Mouse (Mus musculus) kidney, adult 2 months (tissue): ENCODE results near the gene Galr2. TPM values are rescaled to one million over a fixed set of nuclear protein-coding genes. Genes with fewer than 3 reads are reported as not detected.

Source experiments
- DNase-seq: peaks from one replicate; pipeline ENCODE4 v3.0.0; 2021
- H3K27ac ChIP-seq: fragments of 200-500 bp; 2 replicates; pipeline ENCODE4 v1.5.1; 2012; ENCODE audit warnings: low read depth, low read length, control low read depth, inconsistent platforms; ENCODE audit not compliant: insufficient read depth
- H3K27me3 ChIP-seq: fragments of 200-500 bp; replicated peaks from 2 replicates; pipeline ENCODE4 v1.6.1; 2012; ENCODE audit warnings: mild to moderate bottlenecking, moderate library complexity, low read length, inconsistent platforms; ENCODE audit not compliant: control insufficient read depth, insufficient read depth
- H3K36me3 ChIP-seq: fragments of 200-500 bp; 2 replicates; pipeline ENCODE4 v1.6.1; 2012; ENCODE audit warnings: mild to moderate bottlenecking, moderate library complexity, low read length, inconsistent platforms; ENCODE audit not compliant: control insufficient read depth, insufficient read depth
- H3K4me1 ChIP-seq: fragments of 200-500 bp; 2 replicates; pipeline ENCODE4 v1.6.1; 2011; ENCODE audit warnings: low read length; ENCODE audit not compliant: control insufficient read depth, insufficient read depth
- H3K4me3 ChIP-seq: fragments of 200-500 bp; 2 replicates; pipeline ENCODE4 v1.5.1; 2011; ENCODE audit warnings: mild to moderate bottlenecking, low read depth, low read length, control low read depth; ENCODE audit not compliant: insufficient read depth
- CTCF ChIP-seq: fragments of 200-500 bp; conservative IDR thresholded peaks from 2 replicates; pipeline ENCODE4 v1.5.1; 2011; ENCODE audit warnings: low read depth, mild to moderate bottlenecking, control low read depth, low read length, moderate library complexity, mixed read lengths; ENCODE audit not compliant: insufficient read depth, insufficient read length
- POLR2A ChIP-seq: fragments of 200-500 bp; IDR thresholded peaks from one replicate; pipeline ENCODE4 v1.6.1; 2011; ENCODE audit warnings: low read depth, low read length, control low read depth
- WGBS: fragments of 180-500 bp; shearing (Covaris S2); methylation state at CpG from one replicate; pipeline ENCODE4 v1.1.7; 2018; 5-methylcytosine and 5-hydroxymethylcytosine counted together
- polyA plus RNA-seq: library from polyadenylated mRNA; depleted of rRNA; stranded (reverse); fragments of >200 nt; gene quantifications from 2 replicates; pipeline ENCODE4 v1.2.3, GENCODE M21; 2012

Galr2 gene
- polyA plus RNA-seq, 1 experiment, result 3.3 TPM

DNA sequence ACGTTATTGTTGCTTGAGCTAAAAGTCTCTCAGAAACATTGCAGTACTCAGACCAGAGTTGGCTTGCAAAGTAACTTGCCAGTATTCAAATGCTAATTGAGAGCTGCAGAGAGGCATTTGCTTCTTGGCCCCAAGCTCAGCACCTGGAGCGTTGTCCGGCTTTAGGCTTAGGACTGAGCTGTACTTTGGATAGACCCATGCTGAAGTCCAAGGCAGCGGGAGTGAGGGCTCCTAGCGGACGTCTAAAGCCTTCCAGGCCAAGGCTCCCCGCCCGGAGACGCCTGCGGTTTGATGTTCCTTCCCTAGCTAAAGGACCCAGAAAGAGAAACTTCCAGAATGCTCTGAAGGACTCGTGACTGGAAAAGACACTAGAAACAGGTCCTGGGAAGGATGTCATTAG lies 1.4 kb downstream of the Galr2 start:
- no peak overlapping the region for H3K27ac ChIP-seq
- H3K4me3 ChIP-seq, result no peak overlapping the region
- H3K4me1 ChIP-seq, result 0 out of 2 replicates have a peak, but pooled peaks cover 3% of the 10 kb centered on the region
- WGBS, result 4% methylated on average over 11 of the region's 11 CpGs
- no peaks in the 10 kb centered on the region for H3K36me3 ChIP-seq
- peak; percentile 53 for DNase-seq
- TF ChIP-seq POLR2A, result no peak
- no peaks in the 10 kb centered on the region; the same call in 1 of the 2 replicates for H3K27me3 ChIP-seq

DNA sequence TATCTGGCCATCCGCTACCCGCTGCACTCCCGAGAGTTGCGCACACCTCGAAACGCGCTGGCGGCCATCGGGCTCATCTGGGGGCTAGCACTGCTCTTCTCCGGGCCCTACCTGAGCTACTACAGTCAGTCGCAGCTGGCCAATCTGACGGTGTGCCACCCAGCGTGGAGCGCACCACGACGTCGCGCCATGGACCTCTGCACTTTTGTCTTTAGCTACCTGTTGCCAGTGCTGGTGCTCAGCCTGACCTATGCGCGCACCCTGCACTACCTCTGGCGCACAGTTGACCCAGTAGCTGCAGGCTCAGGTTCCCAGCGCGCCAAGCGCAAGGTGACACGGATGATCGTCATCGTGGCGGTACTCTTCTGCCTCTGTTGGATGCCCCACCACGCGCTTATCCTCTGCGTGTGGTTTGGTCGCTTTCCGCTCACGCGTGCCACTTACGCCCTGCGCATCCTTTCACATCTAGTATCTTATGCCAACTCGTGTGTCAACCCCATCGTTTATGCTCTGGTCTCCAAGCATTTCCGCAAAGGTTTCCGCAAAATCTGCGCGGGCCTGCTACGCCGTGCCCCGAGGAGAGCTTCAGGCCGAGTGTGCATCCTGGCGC lies 2.3 kb downstream of the Galr2 start:
- Histone ChIP-seq H3K27me3 (no peaks in the 10 kb centered on the region; the same call in 1 of the 2 replicates), H3K4me3 (no peak overlapping the region), H3K27ac (no peak overlapping the region), H3K4me1 (0 out of 2 replicates have a peak, but pooled peaks cover 3% of the 10 kb centered on the region), H3K36me3 (no peaks in the 10 kb centered on the region; the same call in 1 of the 2 replicates)
- no peak for DNase-seq
- TF ChIP-seq CTCF, result no peak
- TF ChIP-seq POLR2A, result no peak
- WGBS, result 7% methylated on average over 48 of the region's 48 CpGs

DNA sequence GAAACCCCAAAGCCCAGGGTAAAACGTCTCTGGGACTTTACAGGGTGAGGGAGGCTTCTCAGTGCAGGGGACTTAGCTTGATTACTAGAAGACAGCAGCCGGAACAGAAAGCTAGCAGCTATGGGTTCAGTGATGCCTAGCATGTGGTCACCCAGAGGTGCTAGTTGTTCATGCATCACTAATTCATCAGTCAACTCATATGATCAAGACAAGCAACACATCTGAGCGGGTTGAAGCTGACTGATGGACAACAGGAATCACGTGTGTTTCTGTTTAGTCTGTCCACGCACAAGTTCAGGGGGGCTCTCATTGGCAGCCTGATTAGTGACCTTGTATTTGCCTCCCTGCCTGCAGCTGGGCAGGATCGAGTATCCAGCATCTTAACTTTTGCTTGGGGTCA lies 3.2 kb downstream of the Galr2 start:
- Histone ChIP-seq H3K27ac (no peak overlapping the region), H3K4me3 (no peak overlapping the region), H3K4me1 (0 out of 2 replicates have a peak, but pooled peaks cover 3% of the 10 kb centered on the region), H3K36me3 (no peaks in the 10 kb centered on the region; the same call in 1 of the 2 replicates), H3K27me3 (no peaks in the 10 kb centered on the region; the same call in 1 of the 2 replicates)
- no peak for DNase-seq
- TF ChIP-seq CTCF (no peak), POLR2A (no peak)
- WGBS, result 18% methylated on average over 6 of the region's 6 CpGs

DNA sequence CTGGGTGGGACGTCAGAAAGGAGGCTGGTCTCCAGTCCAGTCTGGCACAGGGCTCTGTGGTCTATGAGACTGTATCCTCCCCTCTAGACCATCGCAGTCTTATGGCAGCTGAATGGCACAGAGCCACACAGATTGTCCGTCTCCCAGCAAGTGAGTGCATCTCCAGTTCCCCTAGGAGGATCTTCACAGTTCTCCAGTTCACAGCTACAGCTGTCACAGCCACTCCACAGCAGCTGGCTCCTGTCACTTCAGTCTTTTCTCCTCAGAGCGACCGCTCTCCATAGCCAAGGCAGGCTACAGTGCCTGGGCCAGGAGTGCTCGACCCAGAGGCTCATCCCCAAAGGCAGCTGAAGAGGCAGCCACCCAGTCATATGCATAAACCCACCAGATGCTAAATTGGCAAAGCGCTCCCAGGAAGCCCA lies 5.0 kb downstream of the Galr2 start:
- WGBS, result 50% methylated on average over 7 of the region's 7 CpGs
- DNase-seq, result peak; percentile 35
- H3K4me3 ChIP-seq, result no peak overlapping the region
- no peak for TF ChIP-seq CTCF
- TF ChIP-seq POLR2A, result no peak
- H3K27ac ChIP-seq, result no peak overlapping the region
- H3K27me3 ChIP-seq, result no peaks in the 10 kb centered on the region; the same call in 1 of the 2 replicates
- H3K4me1 ChIP-seq, result 0 out of 2 replicates have a peak, but pooled peaks cover 3% of the 10 kb centered on the region
- no peaks in the 10 kb centered on the region; the same call in 1 of the 2 replicates for H3K36me3 ChIP-seq

DNA sequence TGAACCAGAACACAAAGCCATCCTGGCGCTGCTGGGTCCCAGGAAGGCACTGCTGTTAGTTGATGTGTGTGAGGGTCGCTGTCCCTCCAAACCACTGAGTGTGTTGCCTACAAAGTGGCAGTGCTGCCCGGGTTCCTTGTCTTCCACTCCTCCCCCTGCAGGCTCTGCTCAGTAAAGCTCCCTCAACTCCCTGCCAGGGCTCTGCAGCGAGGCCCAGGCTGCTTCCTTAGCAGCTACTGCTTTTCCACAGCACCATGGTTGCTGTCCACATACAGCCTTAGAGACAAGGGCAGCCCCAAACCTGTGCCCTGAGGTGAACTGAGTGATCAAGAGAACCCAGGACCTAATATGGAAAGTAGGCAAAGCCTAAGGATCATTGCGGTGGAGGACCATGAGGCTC lies 6.6 kb downstream of the Galr2 start:
- H3K36me3 ChIP-seq, result no peaks in the 10 kb centered on the region; the same call in 1 of the 2 replicates
- no peak for DNase-seq
- H3K4me3 ChIP-seq, result no peak overlapping the region
- no peak overlapping the region for H3K27ac ChIP-seq
- H3K27me3 ChIP-seq, result no peaks in the 10 kb centered on the region
- TF ChIP-seq CTCF, result no peak
- no peak for TF ChIP-seq POLR2A
- 80% methylated on average over 5 of the region's 5 CpGs for WGBS
- 0 out of 2 replicates have a peak, but pooled peaks cover 3% of the 10 kb centered on the region for H3K4me1 ChIP-seq

DNA sequence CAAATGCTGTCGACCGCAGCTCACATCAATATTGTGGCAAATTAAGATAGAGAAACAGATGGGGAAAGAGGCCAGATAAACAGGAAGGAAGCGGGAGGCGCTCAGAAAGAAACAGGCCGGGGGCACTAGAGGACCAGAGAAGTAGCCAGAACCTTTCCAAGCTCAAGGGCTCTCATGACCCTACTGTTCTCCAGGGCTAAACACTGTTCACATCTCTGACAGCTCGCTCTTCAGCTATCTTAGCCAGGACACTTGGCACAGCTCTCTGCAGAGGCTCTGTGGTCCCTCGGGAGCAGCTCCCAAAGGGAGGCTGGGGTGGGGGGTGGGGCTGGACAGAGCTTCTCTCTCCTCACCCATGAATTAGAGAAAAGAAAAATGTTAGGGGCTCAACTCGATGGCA lies 9.8 kb downstream of the Galr2 start:
- no peaks in the 10 kb centered on the region for H3K27me3 ChIP-seq
- no peak overlapping the region for H3K4me3 ChIP-seq
- WGBS, result 65% methylated on average over 8 of the region's 8 CpGs
- no peak overlapping the region; the same call in 1 of the 2 replicates for H3K27ac ChIP-seq
- no peak for TF ChIP-seq POLR2A
- no peak for TF ChIP-seq CTCF
- no peaks in the 10 kb centered on the region for H3K4me1 ChIP-seq
- DNase-seq, result peak; percentile 44
- no peaks in the 10 kb centered on the region; the same call in 1 of the 2 replicates for H3K36me3 ChIP-seq

DNA sequence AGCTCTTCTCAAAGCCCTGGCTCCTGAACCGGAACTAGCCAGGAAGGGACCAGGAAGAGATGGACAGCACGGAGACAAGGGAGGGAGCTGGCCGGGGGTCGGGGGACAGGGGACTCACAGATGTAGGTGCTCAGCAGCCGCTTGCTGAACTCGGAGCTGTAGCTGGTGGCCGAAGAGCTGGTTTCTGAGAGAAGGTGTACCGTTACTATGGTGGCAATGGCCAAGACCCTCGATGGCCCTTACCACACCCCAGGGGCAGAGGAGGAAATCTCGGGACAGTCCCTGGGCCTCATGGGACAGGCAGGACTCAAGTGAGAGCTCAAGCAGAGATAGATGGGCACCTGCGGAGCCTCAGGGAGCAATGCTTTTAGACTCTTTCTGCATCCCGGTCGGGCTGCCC lies 11.7 kb downstream of the Galr2 start:
- no peak for DNase-seq
- no peaks in the 10 kb centered on the region for H3K4me1 ChIP-seq
- 94% methylated on average over 13 of the region's 13 CpGs for WGBS
- H3K27me3 ChIP-seq, result no peaks in the 10 kb centered on the region
- TF ChIP-seq CTCF (no peak), POLR2A (no peak)
- no peaks in the 10 kb centered on the region; the same call in 1 of the 2 replicates for H3K36me3 ChIP-seq
- H3K27ac ChIP-seq, result no peak overlapping the region
- H3K4me3 ChIP-seq, result no peak overlapping the region
